Mouse (Mus musculus) CH12.LX (cell line): Measurements from ENCODE around the gene Ntm. TPM values are rescaled to one million over a fixed set of nuclear protein-coding genes. Genes with fewer than 3 reads are reported as not detected.

Experiments used
- DNase-seq: peaks from one replicate; pipeline ENCODE4 v3.0.0-alpha.2; 2013; ENCODE audit errors: extremely low read depth
- H3K27ac ChIP-seq: 2 replicates; pipeline ENCODE4 v1.5.1; 2012; ENCODE audit warnings: low read depth, mild to moderate bottlenecking, control low read depth, moderate library complexity; ENCODE audit not compliant: insufficient read depth
- H3K27me3 ChIP-seq: replicated peaks from 2 replicates; pipeline ENCODE3; 2012; ENCODE audit warnings: inconsistent platforms
- H3K36me3 ChIP-seq, 2 experiments: replicated peaks in 1 of 2; 2 replicates each; pipeline versions ENCODE3 to v1.6.1; 2012; ENCODE audit warnings: inconsistent platforms in 1 of 2, low read length in 1 of 2, mild to moderate bottlenecking in 1 of 2, mixed read lengths in 1 of 2, moderate library complexity in 1 of 2; ENCODE audit not compliant: control insufficient read depth in 1 of 2, insufficient read depth in 1 of 2
- H3K4me1 ChIP-seq, 2 experiments: 2 replicates each; pipeline ENCODE4 v1.6.1; 2012; ENCODE audit warnings: inconsistent platforms in 1 of 2, moderate library complexity in 1 of 2; ENCODE audit not compliant: insufficient read depth in 2 of 2, control insufficient read depth in 1 of 2
- H3K4me2 ChIP-seq: 2 replicates; pipeline ENCODE4 v1.6.1; 2012; ENCODE audit warnings: low read depth, mild to moderate bottlenecking, control low read depth; ENCODE audit not compliant: poor library complexity, insufficient read depth, severe bottlenecking
- H3K4me3 ChIP-seq, 3 experiments: fragments of 150-350 bp in 1 of 3; sonication (generic) in 1 of 3; replicated peaks in 1 of 3; 2 replicates each; pipeline versions ENCODE3 to v1.5.1; 2011 to 2012; ENCODE audit warnings: low read depth in 2 of 3, low read length in 2 of 3, mild to moderate bottlenecking in 2 of 3, moderate library complexity in 2 of 3, control low read depth in 1 of 3, improper control_type of control experiment in 1 of 3, inconsistent platforms in 1 of 3, mixed read lengths in 1 of 3; ENCODE audit not compliant: poor library complexity in 1 of 3
- H3K79me2 ChIP-seq: replicated peaks from 2 replicates; pipeline ENCODE4 v1.6.1; 2012; ENCODE audit warnings: mild to moderate bottlenecking, moderate library complexity; ENCODE audit not compliant: control insufficient read depth, poor library complexity, insufficient read depth, severe bottlenecking; ENCODE audit errors: extremely low read depth
- H3K9ac ChIP-seq: 2 replicates; pipeline ENCODE4 v1.6.1; 2012; ENCODE audit warnings: low read depth, mild to moderate bottlenecking, control low read depth, moderate library complexity; ENCODE audit not compliant: insufficient read depth
- H3K9me3 ChIP-seq: replicated peaks from 2 replicates; pipeline ENCODE3; 2012; ENCODE audit warnings: low read length, inconsistent platforms, mixed read lengths
- CHD1 ChIP-seq: IDR thresholded peaks from 2 replicates; pipeline ENCODE4 v1.6.1; 2012; ENCODE audit warnings: low read depth, low read length, improper control_type of control experiment, inconsistent platforms
- E2F4 ChIP-seq: IDR thresholded peaks from 2 replicates; pipeline ENCODE4 v1.6.1; 2011; ENCODE audit warnings: low read depth, low read length, improper control_type of control experiment; ENCODE audit not compliant: insufficient replicate concordance
- EP300 ChIP-seq: IDR thresholded peaks from 2 replicates; pipeline ENCODE4 v1.6.1; 2011; ENCODE audit warnings: low read length, improper control_type of control experiment
- ETS1 ChIP-seq: conservative IDR thresholded peaks from 2 replicates; pipeline ENCODE4 v1.6.1; 2012; ENCODE audit warnings: low read depth, mild to moderate bottlenecking, inconsistent platforms, low read length, improper control_type of control experiment, moderate library complexity
- GABPA ChIP-seq: IDR thresholded peaks from 2 replicates; pipeline ENCODE4 v1.6.1; 2012; ENCODE audit warnings: low read depth, low read length, improper control_type of control experiment, inconsistent platforms; ENCODE audit not compliant: insufficient replicate concordance
- HCFC1 ChIP-seq: IDR thresholded peaks from 2 replicates; pipeline ENCODE4 v1.6.1; 2012; ENCODE audit warnings: low read depth, mild to moderate bottlenecking, inconsistent platforms, low read length, improper control_type of control experiment
- IRF4 ChIP-seq: IDR thresholded peaks from 2 replicates; pipeline ENCODE4 v1.6.1; 2014; ENCODE audit warnings: low read depth, mild to moderate bottlenecking, inconsistent platforms, low read length, improper control_type of control experiment
- MAZ ChIP-seq: IDR thresholded peaks from 2 replicates; pipeline ENCODE4 v1.6.1; 2012; ENCODE audit warnings: low read depth, mild to moderate bottlenecking, inconsistent platforms, low read length, improper control_type of control experiment, moderate library complexity
- MEF2A ChIP-seq: IDR thresholded peaks from 2 replicates; pipeline ENCODE4 v1.6.1; 2014; ENCODE audit warnings: low read depth, mild to moderate bottlenecking, inconsistent platforms, low read length, improper control_type of control experiment, borderline replicate concordance
- MXI1 ChIP-seq: IDR thresholded peaks from 2 replicates; pipeline ENCODE4 v1.6.1; 2011; ENCODE audit warnings: mild to moderate bottlenecking, low read depth, low read length, improper control_type of control experiment
- MYC ChIP-seq: IDR thresholded peaks from 2 replicates; pipeline ENCODE4 v1.6.1; 2011; ENCODE audit warnings: low read depth, mild to moderate bottlenecking, improper control_type of control experiment, low read length
- NRF1 ChIP-seq: IDR thresholded peaks from 2 replicates; pipeline ENCODE4 v1.6.1; 2014; ENCODE audit warnings: low read depth, mild to moderate bottlenecking, inconsistent platforms, low read length, improper control_type of control experiment, moderate library complexity
- PAX5 ChIP-seq: IDR thresholded peaks from 2 replicates; pipeline ENCODE4 v1.6.1; 2012; ENCODE audit warnings: low read length, inconsistent platforms, mixed read lengths
- POLR2AphosphoS2 ChIP-seq: IDR thresholded peaks from 2 replicates; pipeline ENCODE4 v1.6.1; 2011; ENCODE audit warnings: low read depth, low read length, improper control_type of control experiment
- RAD21 ChIP-seq: IDR thresholded peaks from 2 replicates; pipeline ENCODE4 v1.6.1; 2011; ENCODE audit warnings: low read depth, mild to moderate bottlenecking, low read length, improper control_type of control experiment, moderate library complexity
- RCOR1 ChIP-seq: conservative IDR thresholded peaks from 2 replicates; pipeline ENCODE4 v1.6.1; 2012; ENCODE audit warnings: low read depth, mild to moderate bottlenecking, inconsistent platforms, low read length, improper control_type of control experiment
- TBP ChIP-seq: conservative IDR thresholded peaks from 2 replicates; pipeline ENCODE4 v1.6.1; 2011; ENCODE audit warnings: low read depth, low read length, improper control_type of control experiment
- UBTF ChIP-seq: IDR thresholded peaks from 2 replicates; pipeline ENCODE4 v1.6.1; 2012; ENCODE audit warnings: low read depth, mild to moderate bottlenecking, inconsistent platforms, low read length, improper control_type of control experiment, moderate library complexity
- ZNF384 ChIP-seq: IDR thresholded peaks from 2 replicates; pipeline ENCODE4 v1.6.1; 2012; ENCODE audit warnings: low read depth, low read length, improper control_type of control experiment, inconsistent platforms
- dilution Hi-C: fragments of 300-500 bp; cut with MboI; formaldehyde crosslinking; loops from 2 replicates; pipeline ENCODE4 v1.14.3; 2020; ENCODE audit warnings: low sequenced_read_pairs; ENCODE audit not compliant: extremely low pct_unique_long_range_greater_than_20kb, extremely low pct_ligation_motif_present
- in situ Hi-C: fragments of 300-500 bp; cut with MboI; formaldehyde crosslinking; loops from 3 replicates; pipeline ENCODE4 v1.14.3; 2019; ENCODE audit warnings: low sequenced_read_pairs, low pct_ligation_motif_present, low pct_unique_long_range_greater_than_20kb, mixed read lengths
- polyA plus RNA-seq: library from polyadenylated mRNA; unstranded; fragments of >175 nt; gene quantifications from 2 replicates; pipeline ENCODE4 v1.2.1, GENCODE M21; 2012; ENCODE audit warnings: low read depth; ENCODE audit not compliant: insufficient read length
- total RNA-seq, 2 experiments: library from RNA; depleted of rRNA; stranded (reverse); fragments of 300-350 nt in 1 of 2; fragments of >200 nt in 1 of 2; gene quantifications; 2 replicates each; pipeline ENCODE4 v1.2.3; 2012 to 2014

Ntm gene
- total and polyA plus RNA-seq, 3 experiments, result not detected

- Histone ChIP-seq H3K4me1 (no peaks in the 10 kb centered on the region), H3K79me2 (no peaks in the 10 kb centered on the region), H3K9me3 (peaks cover 38% of the 10 kb centered on the region), H3K27ac (no peak overlapping the region), H3K4me3 (no peak overlapping the region), H3K27me3 (no peaks in the 10 kb centered on the region), H3K9ac (no peak overlapping the region), H3K36me3 (no peaks in the 10 kb centered on the region), H3K4me2 (no peak overlapping the region)
- dilution Hi-C loops (no loop called here), in situ Hi-C loops (no loop called here)
- TF ChIP-seq RAD21 (no peak), E2F4 (no peak), UBTF (no peak), EP300 (no peak), ZNF384 (no peak), IRF4 (no peak), PAX5 (no peak), MXI1 (no peak), ETS1 (no peak), MEF2A (no peak)
- DNase-seq, result no peak
Measured at GRCm38 (mm10) chr9:29332296-29333090, 630.4 kb downstream of the Ntm start.

DNA sequence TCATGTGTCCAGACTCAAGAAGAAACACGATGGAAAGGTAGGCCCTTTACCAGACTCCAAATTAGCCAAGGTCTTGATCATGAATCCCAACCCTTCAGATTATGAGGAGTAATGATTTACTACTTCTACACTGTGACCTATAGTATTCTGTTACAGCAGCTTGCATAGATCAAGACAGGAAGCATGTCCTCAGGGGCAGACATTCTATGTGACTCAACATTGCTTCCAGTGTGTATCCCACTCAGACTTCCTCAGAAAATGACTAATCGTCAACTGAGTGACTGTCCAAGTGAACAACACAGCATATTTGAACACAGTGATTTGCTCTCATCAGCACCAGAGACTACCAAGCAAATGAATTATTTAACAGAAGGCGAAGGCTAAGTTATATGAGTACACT lies 632.5 kb downstream of the Ntm start:
- Histone ChIP-seq H3K27ac (no peak overlapping the region), H3K4me2 (no peak overlapping the region), H3K36me3 (no peaks in the 10 kb centered on the region), H3K27me3 (no peaks in the 10 kb centered on the region), H3K9me3 (peaks cover 34% of the 10 kb centered on the region), H3K4me3 (no peak overlapping the region), H3K4me1 (no peaks in the 10 kb centered on the region), H3K9ac (no peak overlapping the region), H3K79me2 (no peaks in the 10 kb centered on the region)
- TF ChIP-seq NRF1, result no peak
- TF ChIP-seq TBP, result no peak
- TF ChIP-seq HCFC1, result no peak
- TF ChIP-seq CHD1, result no peak
- no peak for TF ChIP-seq RCOR1
- TF ChIP-seq GABPA, result no peak
- TF ChIP-seq MAZ, result no peak
- TF ChIP-seq POLR2AphosphoS2, result no peak
- no peak for TF ChIP-seq MYC
- TF ChIP-seq PAX5, result no peak
- dilution Hi-C loops (no loop called here), in situ Hi-C loops (no loop called here)
- no peak for DNase-seq
